Mouse (Mus musculus) v-Abl transformed pro-B cells (cell line): Measurements from ENCODE around the gene Dvl2.

Experiments used
- in situ Hi-C, 2 experiments: fragments of 400-800 bp; cut with MboI; formaldehyde crosslinking; loops; one replicate each; pipeline ENCODE4 v1.15.1; 2025; ENCODE audit not compliant: unreplicated experiment in 2 of 2

The Dvl2 gene

GRCm38 (mm10) chr11:70019495-70020021 lies 19.2 kb downstream of the Dvl2 start:
- in situ Hi-C loops = loop anchor here in 1 of 2 experiments (10.0 kb wide), 1 partner anchor 85 kb away; the partner anchor contains the start of gene Ybx2

- in situ Hi-C loops = no loop called here
These were observed 19.7 kb downstream of the Dvl2 start for GRCm38 (mm10) chr11:70020022-70020631.

GRCm38 (mm10) chr11:70020731-70021263 lies 20.4 kb downstream of the Dvl2 start:
- in situ Hi-C loops = no loop called here

- in situ Hi-C loops = no loop called here
These were observed 21.1 kb downstream of the Dvl2 start for GRCm38 (mm10) chr11:70021264-70022132.

- in situ Hi-C loops = no loop called here
These were observed 23.2 kb downstream of the Dvl2 start for GRCm38 (mm10) chr11:70023481-70024150.

- in situ Hi-C loops = no loop called here
These were observed 23.7 kb downstream of the Dvl2 start for GRCm38 (mm10) chr11:70024151-70024514.

GRCm38 (mm10) chr11:70026689-70027088 lies 26.3 kb downstream of the Dvl2 start:
- in situ Hi-C loops = no loop called here

- in situ Hi-C loops = no loop called here
These were observed 27.0 kb downstream of the Dvl2 start for GRCm38 (mm10) chr11:70027397-70027796.

- in situ Hi-C loops = no loop called here
These were observed 28.2 kb downstream of the Dvl2 start for GRCm38 (mm10) chr11:70028401-70029129.

- in situ Hi-C loops = no loop called here
These were observed 28.9 kb downstream of the Dvl2 start for GRCm38 (mm10) chr11:70029130-70029801.

GRCm38 (mm10) chr11:70029829-70030550 lies 29.6 kb downstream of the Dvl2 start:
- in situ Hi-C loops = no loop called here

GRCm38 (mm10) chr11:70030651-70031320 lies 30.4 kb downstream of the Dvl2 start:
- in situ Hi-C loops = no loop called here

- in situ Hi-C loops = no loop called here
These were observed 30.9 kb downstream of the Dvl2 start for GRCm38 (mm10) chr11:70031321-70031670.

GRCm38 (mm10) chr11:70038174-70038573 lies 37.8 kb downstream of the Dvl2 start:
- in situ Hi-C loops = no loop called here

GRCm38 (mm10) chr11:70039631-70040030 lies 39.2 kb downstream of the Dvl2 start:
- in situ Hi-C loops = no loop called here

- in situ Hi-C loops = no loop called here
These were observed 39.8 kb downstream of the Dvl2 start for GRCm38 (mm10) chr11:70040184-70040583.

GRCm38 (mm10) chr11:70042309-70043085 lies 42.1 kb downstream of the Dvl2 start:
- in situ Hi-C loops = no loop called here

- in situ Hi-C loops = no loop called here
These were observed 43.3 kb downstream of the Dvl2 start for GRCm38 (mm10) chr11:70043665-70044064.
